Mouse (Mus musculus) 3134 (cell line): ENCODE measurements around the gene Vpreb3.
"Not testable (repeated sequence)": the region's sequence is repeated elsewhere in the genome, so short reads cannot be mapped to it uniquely, and the experiment has no call there.

Source experiments
- DNase-seq: peaks from one replicate; pipeline ENCODE4 v3.0.0-alpha.2; 2011; ENCODE audit warnings: low spot score; ENCODE audit not compliant: insufficient read length; ENCODE audit errors: extremely low read depth

Gene Vpreb3

DNA sequence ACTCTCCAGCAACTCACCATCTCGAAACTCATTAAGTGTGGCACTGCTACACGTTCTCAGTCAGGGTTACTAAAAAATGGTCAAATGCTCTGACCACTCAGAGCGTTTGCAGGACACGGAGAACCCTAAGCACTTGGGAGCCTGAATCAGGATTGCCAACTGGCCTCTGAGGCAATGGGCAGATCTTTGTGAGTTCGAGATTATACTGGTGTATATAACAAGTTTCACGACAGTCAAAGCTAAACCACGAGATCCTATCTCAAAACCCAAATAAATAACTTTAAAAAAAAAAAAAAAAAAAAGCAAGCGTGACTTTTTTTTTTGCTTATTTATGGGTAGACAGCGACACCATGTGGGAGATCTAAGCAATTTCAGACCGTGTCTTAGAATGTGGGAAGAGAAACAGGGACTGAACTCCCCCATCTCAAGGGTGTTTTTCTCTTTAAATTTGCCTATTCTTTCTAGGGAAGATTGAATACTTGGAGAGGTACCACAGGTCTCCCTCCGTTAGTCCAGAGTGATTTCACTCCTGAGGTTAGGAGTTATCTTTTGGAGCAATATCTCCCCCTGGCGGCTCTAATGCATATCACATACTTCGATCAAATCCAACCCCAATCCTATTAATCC lies 8.7 kb downstream of the Vpreb3 start:
- DNase-seq, result peak; percentile 48

DNA sequence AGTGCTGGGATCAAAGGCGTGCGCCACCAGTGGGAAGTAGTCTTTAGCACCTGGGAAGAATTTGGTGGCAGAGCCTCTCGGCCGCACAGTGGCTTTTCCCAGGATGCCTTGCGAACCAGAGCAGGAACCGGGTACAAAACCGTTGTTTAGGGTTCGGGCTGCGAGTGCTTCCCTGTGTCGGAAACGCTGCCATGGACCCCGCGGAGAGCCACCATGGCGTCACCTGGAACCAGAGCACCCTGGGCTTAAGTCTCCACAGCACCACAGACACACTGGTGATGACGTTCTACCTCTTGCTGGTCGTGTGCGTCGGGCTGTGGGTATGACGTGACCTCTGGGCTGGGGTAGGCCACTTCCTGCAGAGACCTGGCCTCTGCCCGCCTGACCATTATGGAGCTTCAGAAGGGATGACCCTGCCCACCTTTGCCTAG lies 11.5 kb downstream of the Vpreb3 start, which contains the start of gene Gm5134:
Gene Gm5134 (plus strand): TSS at position 134 of the 431 bp plus-strand sequence.
- no peak for DNase-seq

DNA sequence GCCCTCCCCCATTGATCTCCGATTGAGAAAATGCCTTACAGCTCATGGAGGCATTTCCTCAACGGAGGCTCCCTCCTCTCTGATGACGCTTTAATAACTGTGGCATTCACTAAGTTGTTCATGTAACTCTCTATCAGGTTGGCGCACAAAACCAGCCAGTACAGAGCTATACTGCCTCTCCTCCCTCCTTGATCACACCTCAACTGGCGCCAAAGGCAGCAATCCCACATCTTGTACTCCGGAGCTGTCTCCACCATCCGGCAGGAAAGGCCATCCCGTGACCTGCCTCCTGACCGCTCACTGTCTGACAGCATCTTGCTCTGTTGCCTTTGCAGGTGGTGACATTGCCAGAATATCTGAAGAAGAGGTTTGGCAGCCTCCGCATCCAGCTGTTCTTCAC lies 31.0 kb downstream of the Vpreb3 start:
- DNase-seq, result no peak

DNA sequence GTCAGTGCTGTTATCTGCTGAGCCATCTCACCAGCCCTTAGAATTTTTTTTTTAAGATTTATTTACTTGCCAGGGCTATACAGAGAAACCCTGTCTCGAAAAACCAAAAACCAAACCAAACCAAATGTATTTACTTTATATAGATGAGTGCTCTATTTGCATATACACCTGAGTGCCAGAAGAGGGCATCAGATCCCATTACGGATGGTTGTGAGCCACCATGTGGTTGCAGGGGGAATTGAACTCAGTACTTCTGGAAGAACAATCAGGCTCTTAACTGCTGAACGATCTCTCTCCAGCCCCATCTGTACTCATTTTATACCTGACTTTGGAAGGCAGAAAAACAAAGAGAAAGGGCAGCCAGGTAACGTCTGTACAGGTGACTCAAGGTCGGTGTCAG lies 32.4 kb downstream of the Vpreb3 start:
- peak; percentile 36 for DNase-seq

DNA sequence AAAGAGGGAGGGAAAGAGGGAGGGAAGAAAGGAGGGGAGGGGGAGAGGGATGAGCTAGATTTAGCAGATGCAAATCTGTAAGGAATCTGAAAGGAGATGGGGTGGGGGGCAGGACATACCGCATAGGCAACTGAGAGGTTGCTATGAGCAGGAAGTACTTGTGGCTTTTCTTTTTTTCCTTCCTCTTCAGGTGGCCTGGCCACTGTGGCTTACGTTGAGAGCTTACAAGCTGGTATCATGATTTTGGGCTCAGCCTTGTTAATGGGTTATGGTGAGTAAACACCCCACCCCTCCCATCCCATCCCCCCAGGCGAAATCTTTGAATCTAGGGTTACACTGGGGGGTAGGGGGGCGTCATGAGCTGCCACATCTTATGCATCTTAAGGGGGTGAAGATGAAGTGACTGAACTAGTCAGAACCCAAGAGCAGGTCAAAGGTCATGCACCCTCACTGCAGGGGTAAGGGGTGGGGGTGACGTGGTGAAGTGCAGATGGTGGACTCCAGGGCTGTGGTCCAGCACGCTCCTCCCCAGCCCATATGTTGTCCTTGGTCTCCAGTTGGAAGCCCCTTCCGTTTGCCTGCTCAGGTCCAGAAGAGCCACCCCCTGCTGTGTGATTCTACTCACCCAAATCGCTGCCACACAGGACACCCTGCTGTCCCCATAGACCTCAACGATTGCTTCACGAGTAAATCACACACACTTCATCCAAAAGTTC lies 35.4 kb downstream of the Vpreb3 start:
- no peak for DNase-seq

DNA sequence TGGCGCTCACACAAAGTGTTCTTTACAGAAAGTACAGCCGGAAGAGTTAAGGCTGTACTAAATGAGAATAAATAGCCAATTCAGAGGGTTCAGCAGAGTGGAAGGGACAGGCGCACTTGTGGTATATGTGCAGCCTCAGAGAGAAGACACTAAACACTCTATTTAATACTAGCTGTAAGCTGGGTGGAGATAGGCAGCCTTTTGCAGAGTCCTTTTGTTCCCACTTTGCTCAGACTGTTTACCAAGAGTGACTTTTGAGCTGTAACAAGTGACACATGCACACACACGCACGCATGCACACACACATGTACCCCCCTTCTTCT lies 35.9 kb downstream of the Vpreb3 start:
- DNase-seq, result no peak

DNA sequence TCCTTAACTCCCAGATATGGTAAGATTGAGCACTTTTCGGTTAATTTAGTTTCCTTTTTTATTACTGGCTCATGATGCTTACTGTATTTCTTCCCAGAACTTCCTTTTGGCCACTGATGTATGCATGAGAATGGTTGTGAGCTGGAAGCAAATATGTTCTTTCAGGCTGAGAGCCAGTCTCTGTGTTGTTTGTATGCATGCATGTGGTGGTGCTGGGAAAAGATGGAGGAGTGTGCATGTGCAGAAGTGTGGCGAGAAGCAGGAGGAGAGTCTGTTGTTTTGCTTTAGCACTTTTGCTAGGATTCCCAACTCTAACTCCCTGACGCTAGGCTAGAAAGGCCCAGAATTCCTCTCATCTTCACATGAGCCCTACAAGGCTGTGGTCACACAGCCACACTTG lies 36.6 kb downstream of the Vpreb3 start:
- no peak for DNase-seq

DNA sequence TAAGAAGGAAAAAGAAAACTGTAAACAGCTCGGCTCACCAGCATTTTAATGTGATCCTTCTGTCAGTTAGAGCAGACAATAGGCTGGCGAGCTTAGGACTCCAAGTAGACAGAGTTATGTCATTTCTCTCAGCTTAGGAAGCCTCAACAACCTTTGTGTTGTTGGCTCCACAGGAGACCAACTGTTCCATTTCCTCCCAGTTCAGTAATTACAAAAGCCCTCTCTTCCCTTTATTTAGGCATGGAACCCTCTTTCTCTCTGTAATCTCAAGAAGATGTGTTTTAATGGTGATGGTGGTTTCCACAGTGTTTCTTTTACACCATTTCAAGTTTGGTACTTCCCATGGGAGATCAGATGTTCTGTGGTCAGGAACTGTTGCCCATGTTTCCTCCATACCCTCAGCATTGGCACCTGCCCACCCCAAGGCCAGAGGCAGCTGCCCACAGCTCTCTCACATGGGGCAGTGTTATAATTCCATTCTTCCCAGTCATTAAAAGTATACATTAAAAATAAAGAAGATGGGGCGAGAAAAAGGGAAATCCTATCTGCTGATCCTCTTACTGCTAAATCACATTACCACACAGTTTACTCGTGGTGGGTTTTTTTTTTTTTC lies 47.7 kb downstream of the Vpreb3 start:
- no peak for DNase-seq

DNA sequence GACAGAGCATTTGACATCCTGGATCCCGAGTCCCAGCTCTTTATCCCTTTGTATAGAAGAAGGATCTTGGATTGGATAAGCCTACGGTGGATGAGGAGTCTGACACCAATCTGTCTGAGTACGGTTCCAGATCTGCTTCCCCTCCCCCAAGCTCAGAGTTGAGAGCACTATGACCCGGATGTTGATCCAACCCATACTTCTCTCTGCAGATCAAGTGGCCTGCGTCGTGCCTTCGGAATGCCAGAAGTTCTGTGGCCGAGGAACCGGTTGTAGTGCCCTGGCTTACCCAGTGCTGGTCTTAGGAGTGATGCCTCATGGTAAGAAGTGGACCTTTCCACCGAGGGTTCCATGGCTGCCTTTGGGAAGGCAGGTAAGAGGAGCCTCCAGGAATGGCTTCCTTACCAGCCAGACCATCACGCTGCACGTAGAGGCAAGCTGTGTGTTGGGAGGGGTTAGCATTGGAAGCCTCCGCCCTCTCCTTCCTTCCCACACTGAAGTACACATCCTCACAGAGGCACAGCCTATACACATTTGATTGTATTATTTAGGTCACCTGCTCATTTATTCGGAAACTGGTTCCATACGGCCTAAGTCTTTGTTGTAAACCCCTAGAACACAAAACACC lies 50.9 kb downstream of the Vpreb3 start:
- DNase-seq, result no peak

DNA sequence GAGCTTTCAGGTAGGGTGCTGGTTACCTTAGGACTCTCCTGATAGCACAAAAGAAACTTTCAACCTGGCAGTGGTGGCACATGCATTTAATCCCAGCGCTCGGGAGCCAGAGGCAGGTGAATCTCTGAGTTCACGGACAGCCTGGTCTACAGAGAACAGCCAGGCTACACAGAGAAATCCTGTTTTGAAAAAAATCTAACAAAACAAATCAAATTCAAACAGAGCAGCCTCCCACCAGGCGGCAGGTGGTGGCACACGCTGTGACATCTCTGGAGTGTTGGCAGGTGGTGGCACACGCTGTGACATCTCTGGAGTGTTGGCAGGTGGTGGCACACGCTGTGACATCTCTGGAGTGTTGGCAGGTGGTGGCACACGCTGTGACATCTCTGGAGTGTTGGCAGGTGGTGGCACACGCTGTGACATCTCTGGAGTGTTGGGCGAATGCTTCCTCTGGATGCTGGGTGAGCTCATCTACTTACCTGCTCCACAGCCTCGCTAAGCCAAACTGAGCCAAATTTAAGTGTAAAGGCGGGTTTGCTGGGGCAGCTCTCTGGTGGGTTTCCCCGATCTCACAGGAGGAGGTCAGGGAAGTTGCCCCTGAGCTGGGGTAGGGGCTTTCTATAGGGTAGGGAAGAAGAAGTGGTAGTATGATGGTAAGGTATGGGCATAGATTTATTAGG lies 51.8 kb downstream of the Vpreb3 start:
- DNase-seq, result not testable (repeated sequence)

DNA sequence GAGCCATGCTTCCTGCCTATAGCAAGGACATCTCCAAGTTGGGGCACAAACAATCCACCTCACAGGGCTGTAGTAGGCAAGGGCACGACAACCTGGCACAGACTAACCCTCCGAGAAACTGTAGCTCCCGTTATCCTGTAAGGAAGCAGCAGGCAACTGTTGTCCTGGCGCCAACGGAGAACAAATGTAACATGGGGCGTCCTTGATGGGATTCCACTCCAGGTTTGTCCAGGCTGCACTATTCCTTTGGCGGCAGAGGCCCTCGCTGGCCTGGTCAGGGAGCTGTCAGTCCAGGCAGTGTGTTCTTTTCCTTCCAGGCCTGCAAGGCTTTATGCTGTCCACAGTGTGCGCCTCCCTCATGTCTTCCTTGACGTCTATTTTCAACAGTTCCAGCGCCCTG lies 52.6 kb downstream of the Vpreb3 start:
- no peak for DNase-seq

DNA sequence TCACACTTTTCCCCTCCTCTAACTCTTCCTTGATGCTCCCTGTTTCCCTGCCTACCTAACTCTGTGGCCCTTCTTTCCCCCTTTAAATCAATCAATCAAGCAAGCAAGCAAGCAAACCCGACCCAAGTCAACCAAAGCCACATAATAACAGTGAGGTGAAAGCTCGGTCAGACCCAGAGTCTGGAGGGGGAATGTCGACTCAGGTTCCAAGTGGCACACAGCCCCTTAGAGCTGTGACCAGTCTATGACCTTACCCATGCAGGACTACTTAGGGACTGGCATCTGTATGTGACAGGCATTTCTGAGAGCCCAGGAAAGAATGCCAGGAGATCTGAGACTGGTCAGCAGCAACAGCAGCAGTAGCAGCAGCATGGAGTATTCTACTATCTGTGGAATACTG lies 53.5 kb downstream of the Vpreb3 start:
- no peak for DNase-seq
